Mouse (Mus musculus) heart, postnatal 0 days (tissue): ENCODE measurements around the gene AI837181.

ENCODE experiments used
- CTCF ChIP-seq: IDR thresholded peaks from 2 replicates; pipeline ENCODE4 v1.5.1; 2016; ENCODE audit warnings: antibody characterized with exemption, control low read depth, low read depth
- EP300 ChIP-seq: IDR thresholded peaks from 2 replicates; pipeline ENCODE4 v1.6.1; 2016; ENCODE audit warnings: antibody characterized with exemption, low read depth

DNA sequence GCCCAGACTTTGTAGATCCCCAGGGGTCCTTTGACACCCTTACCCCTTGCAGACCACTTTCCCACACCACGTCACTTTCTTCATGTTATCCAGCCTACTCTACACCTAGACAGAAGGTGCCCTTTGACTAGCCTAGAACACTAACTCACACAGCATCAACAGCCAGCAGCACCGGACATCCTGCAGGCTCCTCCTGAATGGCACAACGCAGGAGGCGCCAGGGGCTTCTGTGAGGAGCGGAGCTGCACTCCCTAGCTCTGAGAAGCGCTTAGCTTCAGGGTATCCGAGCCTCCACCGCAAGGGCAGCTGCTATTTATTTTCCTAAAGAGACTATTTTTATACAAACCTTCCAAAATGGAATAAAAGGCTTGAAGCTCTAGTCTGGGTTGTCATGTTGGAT is 30.6 kb downstream of the AI837181 start:
- no peak for TF ChIP-seq CTCF
- TF ChIP-seq EP300, result no peak
